Mouse (Mus musculus) cerebellum, adult 2 months (tissue): ENCODE results near the gene Pdha2.

Experiments
- CTCF ChIP-seq: fragments of 200-500 bp; IDR thresholded peaks from 2 replicates; pipeline ENCODE4 v1.5.1; 2011; ENCODE audit warnings: low read depth, mild to moderate bottlenecking, control low read depth, low read length, moderate library complexity, borderline replicate concordance; ENCODE audit not compliant: insufficient read depth
- POLR2A ChIP-seq: fragments of 200-500 bp; IDR thresholded peaks from 2 replicates; pipeline ENCODE4 v1.6.1; 2011; ENCODE audit warnings: low read length, control low read depth, borderline replicate concordance; ENCODE audit not compliant: insufficient read depth

DNA sequence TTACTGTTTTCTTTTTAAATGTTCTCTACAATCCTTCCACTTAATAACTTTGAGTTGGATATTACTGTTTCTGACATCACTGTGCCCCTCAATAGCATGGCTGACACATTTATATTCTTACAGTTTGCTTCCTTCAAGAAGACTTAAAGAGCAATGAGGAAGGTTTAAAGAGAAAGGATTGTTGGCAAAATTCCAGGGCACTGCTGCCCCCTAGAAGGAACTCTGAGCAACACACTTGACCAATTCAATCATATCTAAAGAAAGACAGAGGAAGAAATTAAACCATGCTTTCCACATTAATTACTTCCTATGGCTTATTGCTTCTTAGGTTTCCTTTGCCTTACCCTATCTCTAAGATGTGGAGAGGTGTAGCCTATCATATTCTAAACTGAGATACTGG, 4.8 kb upstream of the Pdha2 start:
- TF ChIP-seq CTCF (no peak), POLR2A (no peak)
